Mouse (Mus musculus) liver, adult 2 months (tissue): ENCODE data around the gene Fto.

Source experiments
- CTCF ChIP-seq: fragments of 200-500 bp; IDR thresholded peaks from 2 replicates; pipeline ENCODE4 v1.5.1; 2011; ENCODE audit warnings: low read depth, low read length, control low read depth
- POLR2A ChIP-seq: fragments of 200-500 bp; IDR thresholded peaks from 2 replicates; pipeline ENCODE4 v1.6.1; 2011; ENCODE audit warnings: low read length, control low read depth; ENCODE audit not compliant: insufficient read depth; ENCODE audit errors: extremely low read depth

GRCm38 (mm10) chr8:91640471-91640870 lies 327.1 kb downstream of the Fto start:
- TF ChIP-seq CTCF (no peak), POLR2A (no peak)
